Mouse (Mus musculus): ENCODE data around the gene Slc25a26. TPM values are rescaled to one million over a fixed set of nuclear protein-coding genes. Genes with fewer than 3 reads are reported as not detected.

Slc25a26 gene
- polyA plus RNA-seq, 1 experiment: 11.3 TPM

DNA sequence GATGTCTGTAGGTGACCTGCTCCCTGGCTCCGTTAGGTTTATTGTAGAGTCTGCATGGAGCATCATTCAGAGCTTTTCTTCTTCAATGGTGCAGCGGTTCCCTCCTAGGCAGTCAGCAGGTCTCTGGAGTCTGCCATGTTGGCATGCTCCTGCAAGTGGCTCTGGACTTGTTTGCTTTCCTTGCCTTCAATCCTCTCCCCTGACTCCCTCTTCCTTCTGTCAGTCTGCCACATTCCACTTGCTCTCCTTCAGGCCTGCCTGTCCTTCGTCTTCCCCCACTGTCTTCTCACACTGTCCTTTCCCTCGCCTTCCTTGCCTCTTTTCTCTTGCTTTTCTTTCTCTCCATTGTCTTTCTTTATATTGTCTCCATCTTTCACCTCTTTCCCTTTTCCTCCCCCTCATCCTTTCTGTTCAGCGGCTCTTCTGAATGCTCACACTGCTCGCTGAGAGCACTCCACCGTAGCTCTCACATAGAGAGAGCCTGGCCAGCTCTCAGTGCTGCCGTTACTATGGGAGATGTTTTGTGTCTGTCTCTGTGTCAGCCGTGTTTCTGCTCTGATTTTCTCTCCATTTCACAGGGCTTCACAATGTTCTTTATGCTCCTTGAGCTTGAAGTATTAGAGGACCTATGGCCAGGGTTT, 75.5 kb downstream of the Slc25a26 start:
- Histone ChIP-seq H3K27ac (ENCODE audit: insufficient read depth, low read depth, low read length) (no peak overlapping the region), H3K4me1 (ENCODE audit: control insufficient read depth, insufficient read depth, low read length) (no peaks in the 10 kb centered on the region), H3K4me3 (ENCODE audit: insufficient read depth, low read length) (no peak overlapping the region)
- TF ChIP-seq POLR2A (IDR thresholded peaks at IDR 0.05; ENCODE audit: borderline replicate concordance, low read depth, low read length): no peak
- no peak for TF ChIP-seq CTCF (IDR thresholded peaks at IDR 0.05; ENCODE audit: low read depth, low read length)

DNA sequence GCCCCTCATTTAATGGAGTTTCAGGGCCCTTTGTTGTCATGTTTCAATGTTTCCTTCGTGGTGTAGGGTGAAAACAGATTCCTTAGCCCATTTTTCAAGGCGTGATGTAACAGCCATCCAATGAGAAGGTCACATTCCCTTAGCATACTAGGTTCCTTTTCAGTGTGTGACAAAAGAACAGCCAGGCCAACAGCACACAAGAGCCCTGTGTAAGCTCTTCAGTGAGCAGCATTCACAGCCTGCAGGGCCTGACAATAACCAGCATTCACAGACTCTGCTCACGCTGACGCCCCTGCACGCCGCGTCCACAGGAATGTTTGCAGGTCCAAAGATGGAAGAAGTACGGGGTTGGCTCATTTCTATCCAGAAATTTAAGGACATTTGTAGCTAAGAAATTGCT, 77.9 kb downstream of the Slc25a26 start:
- H3K4me1 ChIP-seq (ENCODE audit: control insufficient read depth, insufficient read depth, low read length): no peaks in the 10 kb centered on the region
- H3K27ac ChIP-seq (ENCODE audit: insufficient read depth, low read depth, low read length): no peak overlapping the region
- H3K4me3 ChIP-seq (ENCODE audit: insufficient read depth, low read length): no peak overlapping the region
- TF ChIP-seq POLR2A (IDR thresholded peaks at IDR 0.05; ENCODE audit: borderline replicate concordance, low read depth, low read length): no peak
- no peak for TF ChIP-seq CTCF (IDR thresholded peaks at IDR 0.05; ENCODE audit: low read depth, low read length)

DNA sequence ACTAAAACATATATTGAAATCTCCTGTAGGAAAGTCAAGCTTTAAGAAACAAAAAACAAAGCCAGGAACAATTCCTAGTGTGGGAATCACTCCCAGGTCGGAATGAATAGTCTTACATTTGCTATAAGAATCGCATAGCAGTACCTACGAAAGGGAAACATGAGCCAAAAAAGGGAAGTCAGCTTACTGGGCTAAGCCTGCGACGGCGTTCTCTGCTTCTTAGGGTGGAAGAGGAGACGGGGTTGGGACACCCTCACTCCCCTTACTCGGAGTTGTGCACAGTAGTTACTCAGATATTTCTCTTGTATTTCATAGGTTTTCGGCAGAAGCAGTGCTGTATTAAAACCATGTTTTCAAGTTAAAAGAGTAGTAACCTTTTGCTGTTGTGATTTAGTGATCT, 81.9 kb downstream of the Slc25a26 start:
- H3K4me1 ChIP-seq (ENCODE audit: control insufficient read depth, insufficient read depth, low read length): no peaks in the 10 kb centered on the region
- no peak overlapping the region for H3K27ac ChIP-seq (ENCODE audit: insufficient read depth, low read depth, low read length)
- no peak for TF ChIP-seq POLR2A (IDR thresholded peaks at IDR 0.05; ENCODE audit: borderline replicate concordance, low read depth, low read length)
- TF ChIP-seq CTCF (IDR thresholded peaks at IDR 0.05; ENCODE audit: low read depth, low read length): no peak
- no peak overlapping the region for H3K4me3 ChIP-seq (ENCODE audit: insufficient read depth, low read length)

DNA sequence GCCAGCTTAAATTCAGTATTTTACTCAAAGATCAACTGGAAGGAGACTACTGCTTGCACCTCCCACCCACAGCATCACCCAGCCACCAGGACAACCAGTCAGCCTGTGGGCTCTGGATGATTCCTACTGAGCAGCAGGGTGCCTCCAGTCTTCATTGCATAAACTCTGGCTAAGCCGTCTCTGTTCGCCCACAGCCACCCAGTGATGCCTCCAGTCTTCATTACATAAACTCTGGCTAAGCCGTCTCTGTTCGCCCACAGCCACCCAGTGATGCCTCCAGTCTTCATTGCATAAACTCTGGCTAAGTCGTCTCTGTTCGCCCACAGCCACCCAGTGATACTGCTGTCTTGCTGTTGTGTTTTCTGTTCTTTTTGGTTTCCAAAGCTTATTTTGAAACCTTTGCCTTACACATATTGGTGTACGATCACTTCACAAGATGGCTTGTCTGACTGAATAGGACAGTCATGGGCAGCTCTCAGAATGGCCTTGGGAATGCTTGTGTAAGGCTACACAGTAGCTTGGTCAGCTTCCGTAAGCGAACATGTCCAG, 84.1 kb downstream of the Slc25a26 start:
- TF ChIP-seq CTCF (IDR thresholded peaks at IDR 0.05; ENCODE audit: low read depth, low read length) (no peak), POLR2A (IDR thresholded peaks at IDR 0.05; ENCODE audit: borderline replicate concordance, low read depth, low read length) (no peak)
- no peak overlapping the region for H3K27ac ChIP-seq (ENCODE audit: insufficient read depth, low read depth, low read length)
- H3K4me3 ChIP-seq (ENCODE audit: insufficient read depth, low read length): no peak overlapping the region
- no peaks in the 10 kb centered on the region for H3K4me1 ChIP-seq (ENCODE audit: control insufficient read depth, insufficient read depth, low read length)

DNA sequence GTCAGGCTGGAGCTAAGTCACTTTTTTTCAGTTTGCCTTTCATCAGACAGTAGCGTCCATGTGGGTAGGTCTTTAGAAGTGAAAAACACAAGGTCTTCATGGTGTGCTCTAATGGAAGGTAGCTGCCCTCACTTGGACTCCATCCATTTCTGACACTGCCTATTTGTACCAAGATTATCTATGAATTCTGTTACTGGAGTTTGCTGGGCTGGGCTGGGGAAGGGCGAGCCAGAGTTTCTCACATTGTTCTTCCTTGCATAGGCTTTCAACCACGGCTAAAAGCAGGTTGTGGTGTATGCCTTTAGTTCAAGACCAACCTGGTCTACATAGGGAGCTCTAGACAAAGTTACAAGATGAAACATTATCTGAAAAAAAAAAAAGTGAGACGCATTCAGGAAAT, 84.8 kb downstream of the Slc25a26 start:
- no peak overlapping the region for H3K27ac ChIP-seq (ENCODE audit: insufficient read depth, low read depth, low read length)
- H3K4me3 ChIP-seq (ENCODE audit: insufficient read depth, low read length): no peak overlapping the region
- no peak for TF ChIP-seq POLR2A (IDR thresholded peaks at IDR 0.05; ENCODE audit: borderline replicate concordance, low read depth, low read length)
- no peak for TF ChIP-seq CTCF (IDR thresholded peaks at IDR 0.05; ENCODE audit: low read depth, low read length)
- H3K4me1 ChIP-seq (ENCODE audit: control insufficient read depth, insufficient read depth, low read length): no peaks in the 10 kb centered on the region

DNA sequence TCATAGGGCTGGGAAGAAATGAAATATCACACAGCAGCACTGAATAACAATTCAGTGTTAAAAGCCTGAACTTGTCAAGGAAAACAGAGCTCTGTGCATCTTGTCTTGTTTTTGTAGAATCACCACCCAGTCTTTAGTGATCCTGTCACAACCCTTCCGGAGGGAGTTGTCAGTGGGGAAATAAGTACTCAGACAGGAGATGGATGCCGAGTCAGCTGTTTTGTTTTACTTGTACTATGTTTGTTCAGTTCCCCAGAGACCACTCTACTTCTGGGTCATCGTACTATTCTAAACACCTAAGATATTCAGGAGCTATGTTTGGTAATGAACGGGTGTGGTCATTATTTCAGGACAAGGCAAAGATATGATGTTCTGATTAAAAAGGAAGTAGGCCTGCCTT, 88.2 kb downstream of the Slc25a26 start:
- Histone ChIP-seq H3K4me1 (ENCODE audit: control insufficient read depth, insufficient read depth, low read length) (no peaks in the 10 kb centered on the region), H3K4me3 (ENCODE audit: insufficient read depth, low read length) (no peak overlapping the region), H3K27ac (ENCODE audit: insufficient read depth, low read depth, low read length) (no peak overlapping the region)
- TF ChIP-seq POLR2A (IDR thresholded peaks at IDR 0.05; ENCODE audit: borderline replicate concordance, low read depth, low read length): no peak
- no peak for TF ChIP-seq CTCF (IDR thresholded peaks at IDR 0.05; ENCODE audit: low read depth, low read length)

DNA sequence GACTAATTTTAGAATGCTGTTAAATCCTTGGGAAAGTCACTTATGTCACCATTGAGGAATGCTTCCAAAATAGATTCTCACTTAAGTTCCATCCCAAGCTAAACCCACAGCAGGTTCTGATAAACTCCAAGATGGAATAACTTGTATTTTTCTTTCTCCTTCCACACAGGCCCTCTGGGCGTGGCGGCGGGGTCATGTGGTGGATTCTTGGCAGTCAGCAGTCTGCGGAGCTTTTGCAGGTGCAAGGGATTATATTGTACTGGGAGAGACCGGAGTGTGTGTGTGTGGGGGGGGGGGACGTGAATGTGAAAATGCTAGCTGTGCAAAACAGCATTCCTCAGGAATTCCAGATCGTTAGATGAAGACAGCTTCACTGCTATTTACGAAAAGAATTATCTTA, 92.1 kb downstream of the Slc25a26 start:
- Histone ChIP-seq H3K4me1 (ENCODE audit: control insufficient read depth, insufficient read depth, low read length) (no peaks in the 10 kb centered on the region), H3K4me3 (ENCODE audit: insufficient read depth, low read length) (no peak overlapping the region), H3K27ac (ENCODE audit: insufficient read depth, low read depth, low read length) (no peak overlapping the region)
- TF ChIP-seq CTCF (IDR thresholded peaks at IDR 0.05; ENCODE audit: low read depth, low read length): no peak
- TF ChIP-seq POLR2A (IDR thresholded peaks at IDR 0.05; ENCODE audit: borderline replicate concordance, low read depth, low read length): no peak

DNA sequence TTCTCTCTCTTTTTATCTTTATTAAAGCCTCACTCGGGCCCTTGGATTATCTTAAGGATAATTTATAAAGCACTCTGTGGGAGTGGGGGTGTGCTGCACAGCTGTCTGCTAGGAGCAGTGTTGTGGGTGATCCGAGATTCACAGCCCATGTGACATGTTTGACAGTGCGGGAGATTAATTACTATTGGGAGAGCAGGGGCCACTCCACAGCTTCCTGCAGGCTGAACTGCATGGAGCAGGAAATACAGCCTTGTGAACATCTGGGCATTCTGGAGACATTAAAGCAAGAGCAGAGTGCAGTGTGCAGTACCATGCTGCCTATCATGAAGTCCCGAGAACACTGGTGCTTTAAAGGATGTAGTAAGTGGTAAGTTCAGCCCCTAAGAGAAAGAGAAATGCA, 92.6 kb downstream of the Slc25a26 start:
- no peak for TF ChIP-seq POLR2A (IDR thresholded peaks at IDR 0.05; ENCODE audit: borderline replicate concordance, low read depth, low read length)
- TF ChIP-seq CTCF (IDR thresholded peaks at IDR 0.05; ENCODE audit: low read depth, low read length): no peak
- Histone ChIP-seq H3K27ac (ENCODE audit: insufficient read depth, low read depth, low read length) (no peak overlapping the region), H3K4me3 (ENCODE audit: insufficient read depth, low read length) (no peak overlapping the region), H3K4me1 (ENCODE audit: control insufficient read depth, insufficient read depth, low read length) (no peaks in the 10 kb centered on the region)

DNA sequence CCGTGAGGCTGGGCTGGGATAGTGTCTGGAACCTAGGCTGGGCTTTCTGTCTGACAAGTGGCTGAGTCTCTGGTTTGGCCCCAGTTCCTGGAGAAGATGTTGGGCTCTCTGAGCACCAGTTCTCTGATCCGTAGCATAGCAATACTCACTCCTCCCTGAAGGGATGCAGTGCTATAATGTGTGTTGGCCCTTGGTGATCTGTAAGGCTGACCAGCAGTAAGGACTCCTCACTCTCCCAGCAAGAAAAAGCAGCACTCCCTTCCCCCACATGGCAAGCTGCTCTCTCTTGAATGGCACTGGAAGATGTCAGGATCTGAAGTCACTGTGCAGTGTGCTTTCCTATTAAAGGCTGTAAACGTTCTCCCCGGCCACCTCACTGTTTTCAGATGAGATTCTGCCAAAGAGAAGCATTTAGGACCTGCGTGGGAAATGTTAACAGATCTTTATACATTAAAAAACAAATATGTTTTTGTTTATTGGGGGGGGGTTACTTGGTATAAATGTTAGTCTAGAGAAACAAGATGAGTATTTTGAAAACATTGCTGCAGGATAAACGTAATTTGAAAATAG, 94.0 kb downstream of the Slc25a26 start:
- TF ChIP-seq POLR2A (IDR thresholded peaks at IDR 0.05; ENCODE audit: borderline replicate concordance, low read depth, low read length) (no peak), CTCF (IDR thresholded peaks at IDR 0.05; ENCODE audit: low read depth, low read length) (no peak)
- Histone ChIP-seq H3K27ac (ENCODE audit: insufficient read depth, low read depth, low read length) (no peak overlapping the region), H3K4me3 (ENCODE audit: insufficient read depth, low read length) (no peak overlapping the region), H3K4me1 (ENCODE audit: control insufficient read depth, insufficient read depth, low read length) (no peaks in the 10 kb centered on the region)

DNA sequence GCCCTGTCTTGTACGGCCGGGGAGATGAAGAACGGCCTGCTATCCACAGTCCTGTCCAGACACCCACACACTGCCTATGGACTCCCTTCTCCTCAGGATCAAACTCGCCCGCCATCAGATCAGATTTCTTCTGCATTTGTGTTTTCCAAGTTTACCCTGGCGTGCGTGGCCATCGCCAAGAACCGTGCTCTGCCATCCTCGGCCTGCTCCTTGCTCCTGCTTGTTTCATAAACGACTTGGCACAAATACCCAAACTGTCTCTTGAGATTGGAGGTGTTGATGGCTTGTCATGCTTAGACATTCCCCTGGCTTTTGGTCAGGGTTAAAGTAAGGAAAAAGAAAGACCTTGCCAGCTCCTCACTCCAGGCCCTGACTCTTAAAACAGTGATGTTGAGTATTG, 94.6 kb downstream of the Slc25a26 start:
- Histone ChIP-seq H3K27ac (ENCODE audit: insufficient read depth, low read depth, low read length) (no peak overlapping the region), H3K4me3 (ENCODE audit: insufficient read depth, low read length) (no peak overlapping the region), H3K4me1 (ENCODE audit: control insufficient read depth, insufficient read depth, low read length) (no peaks in the 10 kb centered on the region)
- TF ChIP-seq CTCF (IDR thresholded peaks at IDR 0.05; ENCODE audit: low read depth, low read length) (no peak), POLR2A (IDR thresholded peaks at IDR 0.05; ENCODE audit: borderline replicate concordance, low read depth, low read length) (no peak)
